Mouse (Mus musculus) layer of hippocampus, adult 2 months (tissue): Measurements from ENCODE around the gene Rspo3. TPM values are rescaled to one million over a fixed set of nuclear protein-coding genes. Genes with fewer than 3 reads are reported as not detected.

Experiments
- DNase-seq, 2 experiments: peaks; one replicate each; pipeline ENCODE4 v3.0.0; 2022; ENCODE audit warnings: low spot score in 2 of 2
- H3K27ac ChIP-seq: fragments of 200-600 bp; 2 replicates; pipeline ENCODE4 v1.8.1; 2022
- H3K4me3 ChIP-seq: fragments of 200-600 bp; 2 replicates; pipeline ENCODE4 v1.8.1; 2022; ENCODE audit warnings: mild to moderate bottlenecking
- CTCF ChIP-seq: fragments of 200-600 bp; conservative IDR thresholded peaks from 2 replicates; pipeline ENCODE4 v1.8.1; 2022; ENCODE audit warnings: antibody characterized with exemption, mild to moderate bottlenecking, moderate library complexity
- total RNA-seq, 2 experiments: library from RNA; stranded (reverse); gene quantifications; 2 replicates each; pipeline ENCODE4 v1.2.3; 2021

The Rspo3 gene
- total RNA-seq, 2 experiments from 2014 or later = 12.5 to 13.0 TPM

DNA sequence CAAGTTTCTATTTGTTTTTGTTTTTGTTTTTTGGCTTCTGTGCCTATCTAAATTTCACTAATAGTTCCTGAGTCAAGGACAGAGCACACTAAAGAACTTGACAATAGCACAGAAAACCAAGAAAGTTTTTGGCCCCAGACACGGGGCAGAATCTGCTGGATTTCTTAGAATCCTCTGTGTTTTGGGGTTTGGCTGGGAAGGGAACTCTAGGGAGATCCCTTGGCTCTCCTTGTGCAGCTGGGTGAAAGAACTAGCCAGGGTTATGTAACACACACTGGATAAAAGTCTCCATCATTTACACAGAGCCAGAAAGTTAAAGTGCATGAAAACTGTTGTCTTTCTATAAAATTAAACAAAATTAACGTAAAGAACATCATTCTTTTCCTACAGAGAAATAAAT is 121.3 kb downstream of the Rspo3 start:
- DNase-seq = no peak
- no peak overlapping the region for H3K27ac ChIP-seq
- TF ChIP-seq CTCF = no peak
- no peak overlapping the region for H3K4me3 ChIP-seq

DNA sequence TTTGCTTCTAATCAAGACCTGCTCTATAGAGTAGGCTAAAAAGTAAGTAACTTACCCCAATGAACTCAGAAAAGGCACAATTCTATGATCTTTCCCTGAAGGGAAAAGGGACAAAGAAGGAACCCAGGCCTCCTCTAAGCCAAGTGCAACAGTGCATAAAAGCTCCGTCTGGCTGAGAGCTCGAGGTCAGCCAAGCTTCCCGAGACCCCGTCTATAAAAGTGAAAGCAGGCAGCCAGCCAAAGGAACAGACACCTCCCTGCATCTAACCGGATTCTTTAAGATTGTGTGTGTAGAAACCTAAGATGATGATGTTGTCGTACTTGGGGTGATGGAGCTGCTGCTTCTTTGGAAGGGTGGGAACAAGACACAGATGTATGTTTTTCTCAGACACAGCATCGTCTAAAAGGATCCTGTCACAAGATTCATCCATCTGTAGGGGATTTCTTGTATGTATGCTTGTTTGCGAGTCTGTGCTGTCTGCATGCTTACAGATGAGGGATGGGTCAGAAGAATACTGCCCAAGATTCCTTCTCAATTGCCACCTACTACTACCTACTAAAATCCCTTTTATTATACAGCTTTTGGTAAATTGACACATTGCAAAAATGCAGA is 132.9 kb downstream of the Rspo3 start:
- DNase-seq = no peak
- TF ChIP-seq CTCF = no peak
- Histone ChIP-seq H3K4me3 (no peak overlapping the region), H3K27ac (no peak overlapping the region)

Other genes with a start within 250 kb of the Rspo3 start
- gene Echdc1, start 222.7 kb downstream of the Rspo3 start, total RNA-seq = 10 to 100 TPM; 32.9 to 33.5 TPM
- gene Rnf146, start 173.4 kb downstream of the Rspo3 start, total RNA-seq = 100 to 1,000 TPM in 1 of 2 experiments, 10 to 100 TPM in 1; 99.6 to 103 TPM